Mouse (Mus musculus): Measurements from ENCODE around the gene Rtn4. TPM values are rescaled to one million over a fixed set of nuclear protein-coding genes. Genes with fewer than 3 reads are reported as not detected.
A peak's percentile ranks its signal among the peaks of the same experiment; 100 is the strongest.

Rtn4 gene
- total and polyA plus RNA-seq, 3 experiments: 95.8 to 224 (median 168) TPM

DNA sequence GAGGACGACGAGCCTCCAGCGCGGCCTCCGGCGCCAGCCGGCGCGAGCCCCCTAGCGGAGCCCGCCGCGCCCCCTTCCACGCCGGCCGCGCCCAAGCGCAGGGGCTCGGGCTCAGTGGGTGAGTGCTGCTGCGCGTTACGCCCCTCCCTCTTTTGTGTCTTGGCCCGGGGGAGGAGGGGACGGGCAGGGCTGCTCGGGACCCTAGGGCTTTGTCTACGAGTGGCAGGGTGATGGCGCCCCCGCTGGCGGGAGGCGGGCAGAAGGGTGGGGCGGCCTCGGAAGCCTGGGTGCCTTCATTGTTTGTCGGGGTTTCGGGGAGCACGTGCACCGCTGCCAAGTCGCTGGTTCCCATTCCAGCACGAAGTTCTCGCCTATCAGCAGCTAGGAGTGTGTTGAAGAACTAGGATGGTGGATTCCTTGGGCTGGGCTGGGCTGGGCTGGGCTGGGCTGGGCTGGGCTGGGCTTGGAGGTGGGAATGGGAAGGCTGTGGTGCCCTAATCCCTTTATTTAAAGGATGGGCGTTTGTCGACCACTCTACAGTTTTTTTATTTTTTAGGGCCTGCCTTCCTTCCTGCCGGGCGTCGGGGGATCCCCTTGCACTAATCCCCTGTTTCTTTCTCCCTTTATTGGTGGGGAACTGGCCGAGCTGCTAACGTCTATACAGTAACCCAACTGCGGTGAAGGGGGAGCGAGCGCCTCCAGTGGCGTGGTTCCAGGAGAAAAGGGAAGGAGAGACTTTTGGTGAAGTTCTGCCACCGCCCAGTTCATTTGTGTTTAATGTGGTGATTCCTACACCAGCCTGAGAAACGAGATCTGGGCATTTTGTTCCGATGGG, 1.0 kb downstream of the Rtn4 start (continued):
- no peak for TF ChIP-seq E2F4 (IDR thresholded peaks at IDR 0.05; ENCODE audit: insufficient replicate concordance, low read depth, low read length)
- TF ChIP-seq NRF1 (IDR thresholded peaks at IDR 0.05; ENCODE audit: low read depth, low read length): peak; percentile 43
- peak; percentile 88 for TF ChIP-seq BHLHE40 (IDR thresholded peaks at IDR 0.05; ENCODE audit: low read depth, low read length)
- no peak for TF ChIP-seq PAX5 (IDR thresholded peaks at IDR 0.05; ENCODE audit: low read length)
- TF ChIP-seq KAT2A (IDR thresholded peaks at IDR 0.05; ENCODE audit: insufficient replicate concordance, low read length): 0 out of 2 replicates have a peak, but pooled peaks have one; percentile 23
- TF ChIP-seq MAFK (IDR thresholded peaks at IDR 0.05; ENCODE audit: insufficient replicate concordance, low read length): no peak
- peak; percentile 47 to 94 for TF ChIP-seq CTCF (conservative IDR thresholded peaks at IDR 0.05 in 1 of 2, IDR thresholded peaks at IDR 0.05 in 1 of 2; ENCODE audit: low read depth in 2 of 2, low read length in 2 of 2)
- 0 out of 2 replicates have a peak, but pooled peaks have one; percentile 42 for TF ChIP-seq ZMIZ1 (IDR thresholded peaks at IDR 0.05; ENCODE audit: low read depth, low read length)
- no peak for TF ChIP-seq GABPA (IDR thresholded peaks at IDR 0.05; ENCODE audit: insufficient replicate concordance, low read depth, low read length)
- no peak; the same call in 1 of the 2 replicates for TF ChIP-seq HCFC1 (IDR thresholded peaks at IDR 0.05; ENCODE audit: low read depth, low read length)
- peak; percentile 61; the same call in 1 of the 2 replicates for TF ChIP-seq UBTF (IDR thresholded peaks at IDR 0.05; ENCODE audit: low read depth, low read length)
- peak; percentile 92 for TF ChIP-seq MXI1 (IDR thresholded peaks at IDR 0.05; ENCODE audit: low read depth, low read length)

DNA sequence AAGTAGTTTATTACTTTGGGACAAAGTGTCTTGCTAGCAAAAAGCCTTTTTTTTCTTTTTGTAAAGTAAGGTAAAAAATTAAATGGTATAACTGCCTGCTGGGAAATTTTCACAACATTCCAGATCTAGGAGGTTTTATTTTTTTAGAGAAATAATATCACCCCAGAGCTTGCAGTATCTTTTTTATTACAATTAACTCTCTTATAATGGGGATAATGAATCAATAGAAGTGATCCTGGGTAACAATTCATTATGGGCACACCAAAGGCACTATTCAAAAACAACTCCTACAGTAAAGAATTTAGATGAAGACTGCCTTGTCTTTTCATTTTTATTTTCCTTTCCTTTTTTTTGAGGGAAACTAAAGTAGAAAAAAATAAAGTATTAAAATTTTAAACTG, 2.0 kb downstream of the Rtn4 start:
- peak overlapping the region; percentile 67; the same call in 1 of the 2 replicates for H3K9ac ChIP-seq (ENCODE audit: insufficient read depth, low read depth)
- DNase-seq (ENCODE audit: extremely low read depth): no peak
- no peak overlapping the region for H3K27ac ChIP-seq (ENCODE audit: insufficient read depth, low read depth)
- H3K4me2 ChIP-seq (ENCODE audit: insufficient read depth, low read depth, poor library complexity, severe bottlenecking): no peak overlapping the region
- peaks cover 0 to 22% of the 10 kb centered on the region in 2 experiments for H3K36me3 ChIP-seq (replicated peaks in 1 of 2; ENCODE audit: control insufficient read depth in 1 of 2, insufficient read depth in 1 of 2, low read length in 1 of 2)
- dilution Hi-C loops (cut with MboI; ENCODE audit: extremely low pct_ligation_motif_present, extremely low pct_unique_long_range_greater_than_20kb, low sequenced_read_pairs): no loop called here
- in situ Hi-C loops (cut with MboI; ENCODE audit: low pct_ligation_motif_present, low pct_unique_long_range_greater_than_20kb, low sequenced_read_pairs): loop anchor here (5.0 to 10.0 kb wide), 4 partner anchors 52 to 420 kb away; partner anchors contain the start of genes Clhc1 and Rps27a
- H3K4me1 ChIP-seq (ENCODE audit: control insufficient read depth in 1 of 2, insufficient read depth in 2 of 2): peaks cover 0 to 41% of the 10 kb centered on the region in 2 experiments; a peak in 2 of 4 replicates
- no peaks in the 10 kb centered on the region for H3K27me3 ChIP-seq (replicated peaks)
- H3K79me2 ChIP-seq (replicated peaks; ENCODE audit: control insufficient read depth, extremely low read depth, insufficient read depth, poor library complexity, severe bottlenecking): peaks cover 33% of the 10 kb centered on the region
- H3K9me3 ChIP-seq (replicated peaks; ENCODE audit: low read length): no peaks in the 10 kb centered on the region
- H3K4me3 ChIP-seq (replicated peaks in 1 of 3; ENCODE audit: low read depth in 2 of 3, low read length in 2 of 3, poor library complexity in 1 of 3): peak overlapping the region in 2 of 3 experiments; percentile 63 to 87
- TF ChIP-seq E2F4 (IDR thresholded peaks at IDR 0.05; ENCODE audit: insufficient replicate concordance, low read depth, low read length) (no peak), MAFK (IDR thresholded peaks at IDR 0.05; ENCODE audit: insufficient replicate concordance, low read length) (no peak), ETS1 (conservative IDR thresholded peaks at IDR 0.05; ENCODE audit: low read depth, low read length) (no peak), RAD21 (IDR thresholded peaks at IDR 0.05; ENCODE audit: low read depth, low read length) (no peak), USF2 (conservative IDR thresholded peaks at IDR 0.05; ENCODE audit: low read depth, low read length) (no peak), CHD1 (IDR thresholded peaks at IDR 0.05; ENCODE audit: low read depth, low read length) (peak; percentile 51; the same call in 1 of the 2 replicates), HCFC1 (IDR thresholded peaks at IDR 0.05; ENCODE audit: low read depth, low read length) (no peak)
